Mouse (Mus musculus): ENCODE results near the gene Bag6. TPM values are rescaled to one million over a fixed set of nuclear protein-coding genes. Genes with fewer than 3 reads are reported as not detected.
"Not testable (repeated sequence)": the region's sequence is repeated elsewhere in the genome, so short reads cannot be mapped to it uniquely, and the experiment has no call there.

Gene Bag6
- total and polyA plus RNA-seq, 2 experiments from 2014 or later, result 55.8 to 320 TPM

DNA sequence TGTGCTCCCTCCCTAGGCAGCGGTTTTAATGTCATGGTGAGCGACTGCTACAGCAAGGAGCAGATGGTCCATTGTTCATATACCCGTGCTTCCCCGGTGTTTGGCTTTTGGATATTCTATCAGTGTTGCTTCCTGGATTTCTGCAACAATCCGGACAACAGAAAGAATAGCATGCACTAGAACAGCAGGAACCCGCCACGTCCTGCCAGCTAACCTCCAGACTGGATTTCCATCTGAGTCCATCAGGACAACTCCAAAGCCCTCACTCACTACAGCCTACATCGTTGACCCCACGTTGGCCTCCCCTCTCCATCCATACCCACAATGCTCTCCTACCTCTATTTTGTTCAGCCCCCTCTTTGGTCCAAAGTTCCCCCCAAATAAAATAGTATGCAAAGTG lies 23.2 kb upstream of the Bag6 start:
- no peak overlapping the region for H3K4me3 ChIP-seq (ENCODE audit: low read length)
- H3K4me2 ChIP-seq (ENCODE audit: low read depth, low read length), result no peak overlapping the region
- peaks cover 14% of the 10 kb centered on the region; the same call in 1 of the 2 replicates for H3K36me3 ChIP-seq (ENCODE audit: insufficient read depth, low read length)
- no peak for ATAC-seq
- H3K4me1 ChIP-seq (ENCODE audit: insufficient read depth, low read length), result no peaks in the 10 kb centered on the region
- H3K27ac ChIP-seq, result no peak overlapping the region
- H3K9ac ChIP-seq (replicated peaks; ENCODE audit: low read length), result no peak overlapping the region
- H3K27me3 ChIP-seq (ENCODE audit: insufficient read depth, low read length), result no peaks in the 10 kb centered on the region
- TF ChIP-seq CTCF (IDR thresholded peaks at IDR 0.05; ENCODE audit: low read depth), result no peak
- DNase-seq (ENCODE audit: low spot score), result no peak
- WGBS, result 54% methylated on average over 9 of the region's 9 CpGs
- H3K9me3 ChIP-seq (ENCODE audit: low read length), result no peaks in the 10 kb centered on the region

DNA sequence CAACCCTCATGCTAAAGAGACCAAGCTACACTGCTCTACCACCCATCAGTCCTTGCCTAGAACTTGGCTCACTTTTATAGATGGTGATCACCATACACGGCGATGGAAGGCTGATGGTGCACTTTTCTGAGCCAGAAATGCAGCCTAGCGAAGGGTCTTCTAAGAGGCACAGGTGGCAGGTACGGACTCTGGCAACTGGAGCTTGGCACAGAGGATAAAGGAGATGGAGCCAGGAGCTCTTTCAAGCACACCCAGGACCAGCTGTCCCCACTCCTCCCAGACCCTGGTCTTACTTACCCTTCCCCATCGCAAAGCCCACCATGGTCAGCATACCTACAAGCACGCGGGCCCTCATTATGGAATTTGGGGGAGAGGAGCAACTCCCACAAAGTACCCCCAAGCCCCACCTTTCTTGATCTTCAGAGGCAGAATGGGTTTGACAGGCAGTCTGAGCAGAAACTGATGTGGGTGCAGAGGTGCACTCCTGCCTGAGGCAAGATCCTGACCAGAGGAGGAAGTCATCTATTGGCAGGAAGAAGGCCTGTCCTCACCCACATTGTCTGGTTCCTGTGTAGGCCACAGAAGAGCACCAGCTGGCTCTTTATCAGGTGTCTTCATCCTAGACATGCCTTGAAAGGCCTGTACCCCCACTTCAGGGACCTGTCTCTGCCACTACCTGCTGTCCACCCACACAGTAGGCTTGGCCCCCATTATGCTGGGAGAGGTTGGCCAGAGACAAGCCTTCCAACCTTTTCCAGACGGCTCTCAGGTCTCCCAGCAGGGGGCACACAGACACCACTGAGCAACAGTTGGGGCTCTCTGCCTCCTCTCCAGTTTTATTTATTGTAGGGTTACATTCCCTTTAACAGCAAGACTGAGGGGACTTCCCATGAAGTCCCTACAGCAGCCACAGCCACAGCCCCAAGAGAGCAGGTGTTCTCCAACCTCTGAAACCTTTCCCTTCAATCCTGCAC lies 19.6 kb upstream of the Bag6 start, which contains the start of gene Ly6g5b:
Ly6g5b (minus strand) TSS at position 383 of the 974 bp plus-strand sequence.
- no peaks in the 10 kb centered on the region for H3K9me3 ChIP-seq (ENCODE audit: low read length)
- peak; percentile 24 for DNase-seq (ENCODE audit: low spot score)

DNA sequence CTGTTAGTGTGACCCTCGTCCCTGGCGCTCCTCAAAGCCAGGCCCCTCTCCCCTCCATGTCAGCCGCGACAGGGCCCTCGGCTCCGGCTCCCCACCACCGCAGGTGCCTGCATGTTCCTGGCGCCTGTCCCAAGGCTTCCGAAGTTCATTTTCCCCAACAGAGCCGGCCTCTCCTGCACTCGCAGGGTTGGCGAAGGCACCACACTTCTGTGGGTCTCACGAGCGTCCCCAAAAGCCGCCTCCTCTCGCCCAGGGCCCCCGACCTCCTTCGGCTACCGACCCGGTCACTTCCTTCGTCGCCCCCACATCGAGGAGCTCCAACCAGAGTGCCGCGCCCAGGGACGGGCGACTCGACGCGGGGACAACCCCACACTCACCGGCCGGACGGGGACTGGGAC lies 14.2 kb upstream of the Bag6 start:
- H3K27me3 ChIP-seq (ENCODE audit: insufficient read depth, low read length), result no peaks in the 10 kb centered on the region
- H3K36me3 ChIP-seq (ENCODE audit: insufficient read depth, low read length), result peaks cover 28% of the 10 kb centered on the region
- H3K9me3 ChIP-seq (ENCODE audit: low read length), result no peaks in the 10 kb centered on the region
- ATAC-seq (no peak), DNase-seq (ENCODE audit: low spot score) (peak; percentile 15)
- WGBS, result under 1% methylated on average over 33 of the region's 33 CpGs
- peak overlapping the region; percentile 96 for H3K4me2 ChIP-seq (ENCODE audit: low read depth, low read length)
- H3K4me1 ChIP-seq (ENCODE audit: insufficient read depth, low read length), result peaks cover 6% of the 10 kb centered on the region; the same call in 1 of the 2 replicates
- peak overlapping the region; percentile 70 for H3K27ac ChIP-seq
- H3K9ac ChIP-seq (replicated peaks; ENCODE audit: low read length), result peak overlapping the region; percentile 93
- H3K4me3 ChIP-seq (ENCODE audit: low read length), result peak overlapping the region; percentile 79
- no peak for TF ChIP-seq CTCF (IDR thresholded peaks at IDR 0.05; ENCODE audit: low read depth)

More for the DNA sequence above, 19.6 kb upstream of the Bag6 start, which contains the start of gene Ly6g5b:
- no peak within 1 kb of the TSS for H3K4me2 ChIP-seq (ENCODE audit: low read depth, low read length)
- H3K27ac ChIP-seq, result no peak within 1 kb of the TSS
- 84% methylated on average over 8 of the region's 8 CpGs for WGBS
- no peak within 1 kb of the TSS for H3K4me3 ChIP-seq (ENCODE audit: low read length)
- H3K36me3 ChIP-seq (ENCODE audit: insufficient read depth, low read length), result peaks cover 32% of the 10 kb centered on the region
- H3K4me1 ChIP-seq (ENCODE audit: insufficient read depth, low read length), result peaks cover 3% of the 10 kb centered on the region; the same call in 1 of the 2 replicates
- peak; percentile 43 for TF ChIP-seq CTCF (IDR thresholded peaks at IDR 0.05; ENCODE audit: low read depth)
- H3K27me3 ChIP-seq (ENCODE audit: insufficient read depth, low read length), result no peaks in the 10 kb centered on the region
- no peak within 1 kb of the TSS; the same call in 1 of the 2 replicates for H3K9ac ChIP-seq (replicated peaks; ENCODE audit: low read length)
- no peak for ATAC-seq

DNA sequence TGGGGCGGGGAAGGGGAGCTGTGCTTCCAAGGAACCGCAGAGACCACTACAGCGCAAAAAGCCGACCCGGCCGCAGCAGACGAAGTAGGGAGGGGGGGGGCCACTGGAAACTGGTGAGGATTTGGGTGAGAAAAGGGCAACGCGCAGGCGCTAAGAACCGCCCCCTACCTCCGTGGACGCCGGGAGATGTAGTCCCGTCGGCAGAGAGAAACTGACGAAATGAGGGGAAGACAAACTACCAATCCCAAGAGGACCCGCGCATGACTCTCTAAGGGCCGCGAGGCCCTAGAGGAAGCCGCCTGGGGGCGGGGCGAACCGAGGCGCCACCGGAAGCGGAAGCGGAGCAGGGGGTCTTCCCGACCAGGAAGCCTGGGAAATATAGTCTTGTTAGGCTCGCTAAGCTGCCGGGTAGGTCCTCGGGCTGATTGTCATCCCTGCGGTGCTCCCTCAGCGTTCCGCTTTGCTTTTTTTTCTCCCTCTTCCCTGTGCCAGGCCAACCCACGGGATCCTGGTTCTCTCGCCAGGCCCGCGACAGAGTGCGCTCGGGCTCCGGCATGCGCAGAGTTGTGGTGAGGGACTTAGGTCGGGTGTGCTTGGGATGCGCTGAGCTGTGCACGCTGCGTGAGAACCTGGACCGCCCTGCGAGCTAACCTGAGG lies 13.7 kb upstream of the Bag6 start, which contains the start of gene Gpank1:
Gpank1 (plus strand) TSS at position 313 of the 657 bp plus-strand sequence.
- H3K4me3 ChIP-seq (ENCODE audit: low read length), result peak within 1 kb of the TSS; percentile 79
- TF ChIP-seq CTCF (IDR thresholded peaks at IDR 0.05; ENCODE audit: low read depth), result peak; percentile 8; the same call in 1 of the 2 replicates
- no peaks in the 10 kb centered on the region for H3K27me3 ChIP-seq (ENCODE audit: insufficient read depth, low read length)
- WGBS, result under 1% methylated on average over 47 of the region's 50 CpGs
- peaks cover 26% of the 10 kb centered on the region for H3K36me3 ChIP-seq (ENCODE audit: insufficient read depth, low read length)
- DNase-seq (ENCODE audit: low spot score) (peak; percentile 100), ATAC-seq (peak; percentile 95)
- peak within 1 kb of the TSS; percentile 93 for H3K27ac ChIP-seq
- peak within 1 kb of the TSS; percentile 93 for H3K9ac ChIP-seq (replicated peaks; ENCODE audit: low read length)
- peaks cover 6% of the 10 kb centered on the region; the same call in 1 of the 2 replicates for H3K4me1 ChIP-seq (ENCODE audit: insufficient read depth, low read length)
- H3K9me3 ChIP-seq (ENCODE audit: low read length), result no peaks in the 10 kb centered on the region
- H3K4me2 ChIP-seq (ENCODE audit: low read depth, low read length), result peak within 1 kb of the TSS; percentile 96

DNA sequence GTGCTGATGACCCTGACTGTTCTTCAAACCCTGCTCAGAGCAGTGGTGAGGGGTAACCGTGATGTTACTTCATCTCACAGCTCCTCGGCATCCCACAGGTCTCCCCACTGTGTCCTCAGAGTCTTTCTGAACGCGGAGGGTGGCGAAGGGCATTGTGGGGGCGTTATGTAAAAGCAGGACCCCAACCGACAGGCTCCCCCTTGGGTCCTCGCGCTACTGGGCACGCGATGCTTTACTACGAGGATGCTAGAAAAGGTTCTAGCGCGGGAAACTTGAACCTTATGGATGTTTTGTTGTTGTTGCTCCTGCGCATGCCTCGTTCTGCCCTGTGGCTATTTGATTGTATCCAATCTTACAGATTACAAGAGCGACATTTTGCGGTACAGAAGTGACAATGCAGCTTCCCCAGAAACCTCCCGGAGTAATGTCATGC lies 13.1 kb upstream of the Bag6 start, which contains the start of gene Csnk2b:
Csnk2b (minus strand) TSS at position 183 of the 433 bp plus-strand sequence.
- Histone ChIP-seq H3K9ac (replicated peaks; ENCODE audit: low read length) (peak within 1 kb of the TSS; percentile 93), H3K4me3 (ENCODE audit: low read length) (peak within 1 kb of the TSS; percentile 79), H3K27me3 (ENCODE audit: insufficient read depth, low read length) (no peaks in the 10 kb centered on the region), H3K4me1 (ENCODE audit: insufficient read depth, low read length) (peaks cover 11% of the 10 kb centered on the region), H3K27ac (peak within 1 kb of the TSS; percentile 93), H3K4me2 (ENCODE audit: low read depth, low read length) (peak within 1 kb of the TSS; percentile 96), H3K36me3 (ENCODE audit: insufficient read depth, low read length) (peaks cover 23% of the 10 kb centered on the region), H3K9me3 (ENCODE audit: low read length) (no peaks in the 10 kb centered on the region)
- peak; percentile 61 for ATAC-seq
- under 1% methylated on average over 19 of the region's 19 CpGs for WGBS
- DNase-seq (ENCODE audit: low spot score), result peak; percentile 94
- TF ChIP-seq CTCF (IDR thresholded peaks at IDR 0.05; ENCODE audit: low read depth), result peak; percentile 65

DNA sequence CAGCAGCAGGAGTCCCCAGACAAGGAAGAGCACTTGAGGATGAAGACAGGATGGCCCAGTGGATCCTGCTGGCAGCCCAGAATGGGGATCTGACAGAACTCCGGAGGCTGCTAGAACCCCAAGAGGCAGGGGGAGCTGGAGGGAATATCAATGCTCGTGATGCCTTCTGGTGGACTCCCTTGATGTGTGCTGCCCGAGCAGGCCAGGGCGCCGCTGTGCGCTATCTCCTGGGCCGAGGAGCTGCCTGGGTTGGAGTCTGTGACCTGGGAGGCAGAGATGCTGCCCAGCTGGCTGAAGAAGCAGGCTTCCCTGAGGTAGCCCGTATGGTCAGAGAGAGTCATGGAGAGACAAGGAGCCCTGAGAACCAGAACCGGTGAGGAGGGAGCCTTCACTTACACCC lies 11.7 kb upstream of the Bag6 start:
- not testable (repeated sequence) for ATAC-seq; H3K4me2 ChIP-seq (ENCODE audit: low read depth, low read length); H3K4me3 ChIP-seq (ENCODE audit: low read length); DNase-seq (ENCODE audit: low spot score); H3K27ac ChIP-seq; H3K9me3 ChIP-seq (ENCODE audit: low read length); H3K9ac ChIP-seq (replicated peaks; ENCODE audit: low read length); H3K27me3 ChIP-seq (ENCODE audit: insufficient read depth, low read length)
- H3K4me1 ChIP-seq (ENCODE audit: insufficient read depth, low read length), result peaks cover 14% of the 10 kb centered on the region
- WGBS, result 91% methylated on average over 9 of the region's 9 CpGs
- peaks cover 12% of the 10 kb centered on the region for H3K36me3 ChIP-seq (ENCODE audit: insufficient read depth, low read length)

DNA sequence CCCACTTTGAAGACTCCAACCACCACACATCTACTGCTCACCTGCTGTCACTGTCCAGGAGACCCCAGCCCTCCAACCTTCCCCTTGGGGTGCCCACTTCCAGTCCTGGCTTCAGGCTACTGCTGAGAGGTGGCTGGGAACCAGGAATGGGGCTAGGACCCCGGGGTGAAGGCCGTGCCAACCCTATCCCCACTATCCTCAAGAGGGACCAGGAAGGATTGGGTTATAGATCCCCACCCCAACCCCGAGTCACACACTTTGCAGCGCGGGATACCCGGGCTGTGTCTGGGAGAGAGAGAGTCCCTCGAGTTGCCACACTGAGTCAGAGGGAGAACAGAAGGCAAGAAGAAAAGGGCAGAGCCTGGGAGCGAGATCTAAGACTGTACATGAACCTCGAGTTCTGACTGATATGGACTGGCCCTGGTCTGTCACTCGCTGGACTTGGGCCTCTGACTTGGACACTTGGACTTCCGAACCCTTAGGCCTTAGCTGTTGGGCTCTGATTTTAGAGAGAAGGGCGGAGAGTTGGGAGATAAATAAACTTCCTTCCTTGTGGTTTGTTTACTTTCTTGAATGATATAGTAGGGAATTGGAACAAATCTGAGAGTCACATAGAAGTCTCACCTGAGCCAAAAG lies 10.6 kb upstream of the Bag6 start:
- H3K36me3 ChIP-seq (ENCODE audit: insufficient read depth, low read length); H3K4me3 ChIP-seq (ENCODE audit: low read length); H3K4me2 ChIP-seq (ENCODE audit: low read depth, low read length); ATAC-seq; H3K9me3 ChIP-seq (ENCODE audit: low read length); H3K27ac ChIP-seq; H3K9ac ChIP-seq (replicated peaks; ENCODE audit: low read length); H3K27me3 ChIP-seq (ENCODE audit: insufficient read depth, low read length); DNase-seq (ENCODE audit: low spot score): not testable (repeated sequence)
- WGBS, result 97% methylated on average over 12 of the region's 12 CpGs
- peaks cover 14% of the 10 kb centered on the region for H3K4me1 ChIP-seq (ENCODE audit: insufficient read depth, low read length)

All from hindbrain, postnatal 0 days (tissue).